Mouse (Mus musculus) spleen, adult 2 months (tissue): ENCODE measurements at regions not wholly inside any gene's neighbourhood (a gene's known extent, or its start where the extent isn't known, plus 50 kb on each side); places are given as distances from the start of the nearest gene placed in this dataset.

Experiments
- DNase-seq, 2 experiments: peaks; one replicate each; pipeline versions ENCODE4 v3.0.0 to v3.0.0-alpha.2; 2012 to 2021; ENCODE audit warnings: low spot score in 2 of 2, low read depth in 1 of 2
- H3K27ac ChIP-seq: fragments of 200-500 bp; 2 replicates; pipeline ENCODE4 v1.5.1; 2012; ENCODE audit warnings: low read length, inconsistent platforms; ENCODE audit not compliant: insufficient read depth
- H3K27me3 ChIP-seq: fragments of 200-500 bp; 2 replicates; pipeline ENCODE4 v1.6.1; 2012; ENCODE audit warnings: mild to moderate bottlenecking, moderate library complexity, low read length, inconsistent platforms; ENCODE audit not compliant: control insufficient read depth, insufficient read depth
- H3K36me3 ChIP-seq: fragments of 200-500 bp; 2 replicates; pipeline ENCODE4 v1.6.1; 2012; ENCODE audit warnings: mild to moderate bottlenecking, low read length, inconsistent platforms; ENCODE audit not compliant: control insufficient read depth, insufficient read depth
- H3K4me1 ChIP-seq: fragments of 200-500 bp; 2 replicates; pipeline ENCODE4 v1.6.1; 2011; ENCODE audit warnings: inconsistent platforms; ENCODE audit not compliant: control insufficient read depth, insufficient read depth, insufficient read length
- H3K4me3 ChIP-seq: fragments of 200-500 bp; 2 replicates; pipeline ENCODE4 v1.5.1; 2011; ENCODE audit warnings: mild to moderate bottlenecking, inconsistent platforms; ENCODE audit not compliant: insufficient read depth, insufficient read length; ENCODE audit errors: extremely low read depth
- CTCF ChIP-seq: fragments of 200-500 bp; IDR thresholded peaks from 2 replicates; pipeline ENCODE4 v1.5.1; 2011; ENCODE audit warnings: mild to moderate bottlenecking, inconsistent platforms; ENCODE audit not compliant: insufficient read depth, insufficient read length, insufficient replicate concordance; ENCODE audit errors: extremely low read depth
- POLR2A ChIP-seq: fragments of 200-500 bp; IDR thresholded peaks from 2 replicates; pipeline ENCODE4 v1.6.1; 2011; ENCODE audit warnings: low read depth, low read length, inconsistent platforms
- WGBS: fragments of 180-500 bp; shearing (Covaris S2); methylation state at CpG from one replicate; pipeline ENCODE4 v1.1.7; 2018; 5-methylcytosine and 5-hydroxymethylcytosine counted together

DNA sequence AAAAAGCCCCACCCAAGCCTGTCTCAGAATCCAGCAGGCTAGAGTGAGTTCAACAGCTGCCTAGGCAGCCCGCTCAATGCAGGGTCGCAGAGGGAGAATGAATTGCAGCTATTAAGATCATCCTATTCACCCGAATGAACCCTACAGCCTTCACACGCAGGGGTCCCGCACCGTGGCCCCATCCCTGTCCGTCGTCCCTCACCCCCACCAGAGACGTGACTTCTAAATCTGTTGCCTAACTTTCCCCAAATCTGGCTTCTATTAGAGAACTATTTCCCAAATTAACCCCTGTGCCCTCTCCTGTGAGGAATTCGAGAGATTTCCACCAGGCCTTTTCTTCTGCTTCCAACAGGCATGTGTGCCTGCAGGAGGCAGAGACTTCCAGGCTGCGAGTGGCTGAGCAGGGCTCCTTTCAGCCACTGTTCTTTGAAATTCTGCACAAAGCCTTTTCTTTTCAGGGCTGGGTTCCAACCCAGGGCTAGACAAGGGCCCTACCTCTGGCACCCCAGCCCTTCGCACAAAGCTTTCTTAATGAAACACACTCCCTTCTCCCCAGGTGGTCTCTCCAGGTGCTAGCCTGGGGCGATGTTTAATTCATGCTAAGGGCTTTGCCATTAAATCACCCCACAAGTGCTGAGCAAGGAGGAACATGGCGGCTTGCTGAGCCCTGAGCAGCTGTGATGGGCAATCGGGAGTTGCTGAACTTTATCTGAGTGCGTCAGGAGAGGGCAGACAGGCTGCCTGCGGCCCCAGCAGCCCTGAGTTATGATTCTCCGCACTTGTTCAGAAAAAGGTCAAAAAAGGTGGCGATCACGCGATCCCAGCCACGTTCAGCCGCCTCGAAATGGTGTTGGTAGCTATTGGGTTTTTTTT, 134.7 kb upstream of the Rybp start:
- DNase-seq = no peak
- Histone ChIP-seq H3K4me1 (no peaks in the 10 kb centered on the region), H3K27me3 (no peaks in the 10 kb centered on the region), H3K27ac (no peak overlapping the region), H3K4me3 (no peak overlapping the region), H3K36me3 (no peaks in the 10 kb centered on the region)
- WGBS = 80% methylated on average over 24 of the region's 24 CpGs
- TF ChIP-seq CTCF (no peak), POLR2A (no peak)

DNA sequence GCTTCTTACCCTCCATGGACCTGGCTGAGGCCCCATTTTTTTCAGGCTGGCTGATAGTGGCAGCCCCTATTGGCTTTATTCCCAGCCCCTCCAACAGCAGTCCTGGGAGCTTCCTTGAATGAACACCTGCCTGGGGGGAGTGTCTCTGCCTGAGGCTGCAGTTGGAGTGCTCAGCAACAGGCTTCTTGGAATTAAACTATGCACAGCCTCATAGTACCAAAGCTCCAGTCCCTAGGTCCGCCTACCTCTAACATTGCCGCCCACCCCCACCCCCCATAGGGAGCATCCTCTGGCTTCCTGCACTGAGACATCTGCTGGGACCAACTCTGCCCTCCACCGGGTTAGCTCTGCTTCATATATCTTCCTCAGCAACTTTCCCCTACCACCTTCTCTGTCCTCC, 133.3 kb upstream of the Rybp start:
- Histone ChIP-seq H3K4me1 (peaks cover 11% of the 10 kb centered on the region; the same call in 1 of the 2 replicates), H3K27ac (no peak overlapping the region), H3K4me3 (no peak overlapping the region), H3K36me3 (no peaks in the 10 kb centered on the region), H3K27me3 (no peaks in the 10 kb centered on the region)
- WGBS = 64% methylated on average over 3 of the region's 3 CpGs
- no peak for DNase-seq
- TF ChIP-seq POLR2A (no peak), CTCF (no peak)

DNA sequence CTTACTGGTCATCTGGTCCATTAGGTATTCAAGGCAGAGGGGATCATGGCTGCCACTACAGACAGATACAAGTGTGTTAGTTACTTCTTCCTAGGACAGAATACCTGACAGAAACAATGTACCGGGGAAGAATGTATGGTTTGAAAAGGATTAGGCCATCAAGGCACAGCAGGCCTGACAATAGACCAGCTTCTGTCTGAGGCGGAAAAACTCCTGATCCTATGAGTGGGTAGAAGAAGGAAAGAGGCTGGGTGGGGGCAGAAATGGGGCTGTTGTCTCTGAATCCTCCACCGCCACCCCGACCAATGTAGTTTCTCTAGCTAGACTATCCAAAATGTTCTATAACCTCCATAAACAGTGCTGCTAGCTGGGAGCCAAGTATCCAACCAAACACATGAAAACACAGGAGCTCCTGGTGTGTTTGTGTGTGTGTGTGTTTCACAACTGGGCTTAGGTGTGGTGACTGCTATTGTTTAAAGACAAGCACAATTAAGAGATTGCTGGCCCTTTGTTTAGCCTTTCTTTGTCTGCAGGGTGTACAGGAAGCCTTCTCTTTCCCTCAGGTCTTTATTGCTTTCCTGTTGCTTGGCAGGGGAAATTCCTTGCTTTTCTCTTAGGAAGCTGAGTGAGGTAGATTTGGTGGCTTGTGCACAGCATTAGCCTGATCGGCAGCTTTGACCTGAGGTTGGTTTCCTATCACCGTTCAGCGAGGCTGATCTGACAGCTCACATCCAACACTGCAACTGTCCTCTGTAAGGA, 132.7 kb upstream of the Rybp start:
- TF ChIP-seq POLR2A (no peak), CTCF (no peak)
- WGBS = 85% methylated on average over 7 of the region's 7 CpGs
- H3K27ac ChIP-seq = no peak overlapping the region
- no peaks in the 10 kb centered on the region for H3K36me3 ChIP-seq
- no peaks in the 10 kb centered on the region for H3K27me3 ChIP-seq
- no peak overlapping the region for H3K4me3 ChIP-seq
- H3K4me1 ChIP-seq = peaks cover 17% of the 10 kb centered on the region; the same call in 1 of the 2 replicates
- DNase-seq = no peak

DNA sequence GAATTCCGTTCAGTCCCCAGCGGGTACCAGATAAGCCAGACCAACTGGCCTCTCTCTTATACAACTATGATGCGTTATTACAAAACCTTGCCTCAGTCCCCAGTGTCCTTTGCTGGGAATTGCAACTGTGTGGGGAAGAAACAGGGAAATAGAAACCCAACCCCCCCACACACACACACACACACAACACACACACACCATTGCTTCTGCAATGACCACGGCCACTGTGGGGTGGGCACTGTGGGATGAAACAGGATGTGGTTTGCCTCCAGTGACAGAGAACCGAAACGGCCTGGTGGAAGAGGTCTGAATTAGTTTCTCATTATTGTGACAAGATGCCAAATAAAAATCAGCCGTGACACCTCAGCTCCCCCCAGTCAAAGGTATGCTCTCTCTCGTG, 128.8 kb upstream of the Rybp start:
- peak in 1 of 2 experiments; percentile 11 for DNase-seq
- 25% methylated on average over 8 of the region's 8 CpGs for WGBS
- Histone ChIP-seq H3K27ac (no peak overlapping the region), H3K4me1 (peaks cover 20% of the 10 kb centered on the region; the same call in 1 of the 2 replicates), H3K27me3 (no peaks in the 10 kb centered on the region), H3K36me3 (no peaks in the 10 kb centered on the region), H3K4me3 (no peak overlapping the region)
- TF ChIP-seq POLR2A (no peak), CTCF (no peak)

DNA sequence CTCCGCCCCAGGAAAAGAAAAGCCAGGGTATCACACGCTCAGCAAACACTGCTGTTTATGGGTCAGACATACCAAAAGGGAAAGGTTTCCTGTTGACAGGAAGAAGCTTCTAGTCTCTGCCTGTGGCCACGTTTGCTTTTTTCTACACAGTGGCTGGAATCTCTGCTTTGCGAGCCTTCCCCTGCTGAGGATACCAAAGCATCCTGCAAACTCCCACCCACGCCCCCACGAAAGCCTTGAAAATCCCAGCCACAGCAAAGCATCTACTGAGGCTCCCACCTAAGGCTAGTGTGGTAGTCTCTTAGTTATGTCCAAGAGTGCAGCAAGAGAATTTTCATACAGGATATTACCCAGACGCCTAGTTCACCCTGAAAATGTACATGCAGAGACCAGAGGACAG, 128.2 kb upstream of the Rybp start:
- TF ChIP-seq POLR2A (no peak), CTCF (no peak)
- peaks cover 20% of the 10 kb centered on the region; the same call in 1 of the 2 replicates for H3K4me1 ChIP-seq
- 50% methylated on average over 7 of the region's 7 CpGs for WGBS
- no peak overlapping the region; the same call in 1 of the 2 replicates for H3K4me3 ChIP-seq
- no peak for DNase-seq
- H3K27ac ChIP-seq = no peak overlapping the region
- no peaks in the 10 kb centered on the region for H3K36me3 ChIP-seq
- H3K27me3 ChIP-seq = no peaks in the 10 kb centered on the region

DNA sequence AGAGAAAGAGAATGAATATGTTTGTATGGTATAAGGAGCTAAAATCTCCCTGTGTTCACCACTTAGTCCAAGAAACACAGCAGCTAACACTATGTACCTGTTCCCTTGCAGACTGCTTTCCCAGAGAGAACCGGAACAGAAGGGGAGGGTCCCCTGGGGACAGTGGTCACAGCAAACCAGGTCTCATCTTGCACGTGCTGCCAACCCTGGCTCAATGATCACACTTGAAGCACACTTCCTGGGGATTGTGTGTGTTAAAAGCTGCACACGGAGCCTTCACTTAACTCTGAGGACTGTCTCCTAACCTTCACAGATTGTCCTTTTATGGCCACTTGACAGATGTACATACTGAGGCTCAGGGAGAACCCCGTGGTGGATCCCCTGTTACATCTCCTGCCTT, 127.6 kb upstream of the Rybp start:
- WGBS = 25% methylated on average over 4 of the region's 4 CpGs
- no peaks in the 10 kb centered on the region for H3K27me3 ChIP-seq
- TF ChIP-seq CTCF (no peak), POLR2A (no peak)
- DNase-seq = no peak
- H3K4me1 ChIP-seq = peaks cover 20% of the 10 kb centered on the region; the same call in 1 of the 2 replicates
- H3K36me3 ChIP-seq = no peaks in the 10 kb centered on the region
- H3K27ac ChIP-seq = no peak overlapping the region
- H3K4me3 ChIP-seq = no peak overlapping the region
